Mouse (Mus musculus) midbrain, embryonic 14.5 days (tissue): ENCODE measurements around the gene Aig1. TPM values are rescaled to one million over a fixed set of nuclear protein-coding genes. Genes with fewer than 3 reads are reported as not detected.

Source experiments
- ATAC-seq: fragments of 200-750 bp; cut with Nextera tagmentation; 2 replicates; pipeline ENCODE4 v1.8.0; 2017; ENCODE audit warnings: moderate number of reproducible peaks, moderate library complexity; ENCODE audit not compliant: low FRiP score, low TSS enrichment
- DNase-seq: peaks from one replicate; pipeline ENCODE4 v3.0.0-alpha.2; 2015
- H3K27ac ChIP-seq: fragments of 300-500 bp; sonication (generic); replicated peaks from 2 replicates; pipeline ENCODE4 v1.5.1; 2014; ENCODE audit warnings: mild to moderate bottlenecking, low read depth, low read length, moderate library complexity
- H3K27me3 ChIP-seq: fragments of 300-500 bp; sonication (generic); 2 replicates; pipeline ENCODE4 v1.6.1; 2014; ENCODE audit warnings: low read length, control low read depth, mixed read lengths; ENCODE audit not compliant: control insufficient read depth, insufficient read depth
- H3K36me3 ChIP-seq: fragments of 300-500 bp; sonication (generic); 2 replicates; pipeline ENCODE4 v1.6.1; 2014; ENCODE audit warnings: low read length, control low read depth; ENCODE audit not compliant: control insufficient read depth, insufficient read depth
- H3K4me1 ChIP-seq: fragments of 300-500 bp; sonication (generic); 2 replicates; pipeline ENCODE4 v1.6.1; 2014; ENCODE audit warnings: mild to moderate bottlenecking, antibody characterized with exemption, low read length, control low read depth; ENCODE audit not compliant: control insufficient read depth, insufficient read depth
- H3K4me2 ChIP-seq: fragments of 300-500 bp; sonication (generic); 2 replicates; pipeline ENCODE4 v1.6.1; 2014; ENCODE audit warnings: mild to moderate bottlenecking, low read length, moderate library complexity
- H3K4me3 ChIP-seq: fragments of 300-500 bp; sonication (generic); replicated peaks from 2 replicates; pipeline ENCODE4 v1.5.1; 2014; ENCODE audit warnings: low read depth, low read length
- H3K9ac ChIP-seq: fragments of 300-500 bp; sonication (generic); replicated peaks from 2 replicates; pipeline ENCODE4 v1.6.1; 2014; ENCODE audit warnings: mild to moderate bottlenecking, low read length, moderate library complexity
- H3K9me3 ChIP-seq: fragments of 300-500 bp; sonication (generic); 2 replicates; pipeline ENCODE4 v1.6.1; 2016; ENCODE audit warnings: low read length, control low read depth, mixed read lengths; ENCODE audit not compliant: control insufficient read depth
- WGBS: fragments of 180-500 bp; shearing (Covaris S2); extraction: QIAGEN DNeasy Blood & Tissue Kit; methylation state at CpG from one replicate; pipeline ENCODE4 v1.1.7; 2014; 5-methylcytosine and 5-hydroxymethylcytosine counted together
- polyA plus RNA-seq: library from polyadenylated mRNA; unstranded; fragments of >200 nt; fragmentation: Nextera tagmentation; extraction: Ambion mirVana; gene quantifications from 2 replicates; pipeline ENCODE4 v1.2.1, GENCODE M21; 2014

The Aig1 gene
- polyA plus RNA-seq, 1 experiment from 2014 or later = 76.0 TPM

- no peaks in the 10 kb centered on the region for H3K36me3 ChIP-seq
- no peak overlapping the region for H3K4me2 ChIP-seq
- H3K4me1 ChIP-seq = no peaks in the 10 kb centered on the region
- DNase-seq (no peak), ATAC-seq (no peak)
- no peaks in the 10 kb centered on the region for H3K9me3 ChIP-seq
- H3K9ac ChIP-seq = no peak overlapping the region
- 87% methylated on average over 3 of the region's 3 CpGs for WGBS
- no peaks in the 10 kb centered on the region for H3K27me3 ChIP-seq
- H3K4me3 ChIP-seq = no peak overlapping the region
- no peak overlapping the region for H3K27ac ChIP-seq
Measured at GRCm38 (mm10) chr10:13776014-13776413, 92.8 kb downstream of the Aig1 start.

GRCm38 (mm10) chr10:13775411-13775810 is 93.4 kb downstream of the Aig1 start:
- H3K9ac ChIP-seq = no peak overlapping the region
- ATAC-seq (no peak), DNase-seq (no peak)
- no peaks in the 10 kb centered on the region for H3K9me3 ChIP-seq
- H3K36me3 ChIP-seq = no peaks in the 10 kb centered on the region
- no peak overlapping the region for H3K4me3 ChIP-seq
- no peaks in the 10 kb centered on the region for H3K4me1 ChIP-seq
- no peaks in the 10 kb centered on the region for H3K27me3 ChIP-seq
- no peak overlapping the region for H3K4me2 ChIP-seq
- H3K27ac ChIP-seq = no peak overlapping the region
- WGBS = 95% methylated on average over 2 of the region's 2 CpGs

GRCm38 (mm10) chr10:13774910-13775309 is 93.9 kb downstream of the Aig1 start:
- no peak overlapping the region for H3K27ac ChIP-seq
- H3K27me3 ChIP-seq = no peaks in the 10 kb centered on the region
- WGBS = 93% methylated on average over 3 of the region's 3 CpGs
- H3K4me1 ChIP-seq = no peaks in the 10 kb centered on the region
- H3K9me3 ChIP-seq = no peaks in the 10 kb centered on the region
- no peaks in the 10 kb centered on the region for H3K36me3 ChIP-seq
- no peak overlapping the region for H3K9ac ChIP-seq
- no peak for ATAC-seq
- H3K4me3 ChIP-seq = no peak overlapping the region
- H3K4me2 ChIP-seq = no peak overlapping the region
- DNase-seq = no peak

- no peaks in the 10 kb centered on the region for H3K9me3 ChIP-seq
- no peak overlapping the region for H3K9ac ChIP-seq
- H3K4me1 ChIP-seq = no peaks in the 10 kb centered on the region
- no peak overlapping the region for H3K27ac ChIP-seq
- ATAC-seq (no peak), DNase-seq (no peak)
- no peak overlapping the region for H3K4me2 ChIP-seq
- 94% methylated on average over 1 of the region's 1 CpGs for whole genome bisulfite sequencing
- no peak overlapping the region for H3K4me3 ChIP-seq
- no peaks in the 10 kb centered on the region for H3K36me3 ChIP-seq
- H3K27me3 ChIP-seq = no peaks in the 10 kb centered on the region
Measured at GRCm38 (mm10) chr10:13770720-13771119, 98.1 kb downstream of the Aig1 start.

- DNase-seq (no peak), ATAC-seq (no peak)
- no peak overlapping the region for H3K9ac ChIP-seq
- no peaks in the 10 kb centered on the region for H3K36me3 ChIP-seq
- no peak overlapping the region for H3K4me2 ChIP-seq
- H3K27ac ChIP-seq = no peak overlapping the region
- H3K27me3 ChIP-seq = no peaks in the 10 kb centered on the region
- WGBS = 86% methylated on average over 2 of the region's 2 CpGs
- no peak overlapping the region for H3K4me3 ChIP-seq
- no peaks in the 10 kb centered on the region for H3K9me3 ChIP-seq
- no peaks in the 10 kb centered on the region for H3K4me1 ChIP-seq
Measured at GRCm38 (mm10) chr10:13769789-13770188, 99.0 kb downstream of the Aig1 start.

- no peak overlapping the region for H3K4me3 ChIP-seq
- no peaks in the 10 kb centered on the region for H3K36me3 ChIP-seq
- no peak overlapping the region for H3K27ac ChIP-seq
- no peaks in the 10 kb centered on the region for H3K9me3 ChIP-seq
- H3K9ac ChIP-seq = no peak overlapping the region
- H3K27me3 ChIP-seq = no peaks in the 10 kb centered on the region
- H3K4me2 ChIP-seq = no peak overlapping the region
- ATAC-seq = no peak
- no peak for DNase-seq
- no peaks in the 10 kb centered on the region for H3K4me1 ChIP-seq
Measured at GRCm38 (mm10) chr10:13768866-13769265, 99.9 kb downstream of the Aig1 start.

GRCm38 (mm10) chr10:13767076-13767475 is 101.7 kb downstream of the Aig1 start:
- no peak overlapping the region for H3K4me3 ChIP-seq
- H3K9ac ChIP-seq = no peak overlapping the region
- ATAC-seq (no peak), DNase-seq (no peak)
- H3K4me1 ChIP-seq = no peaks in the 10 kb centered on the region
- no peak overlapping the region for H3K4me2 ChIP-seq
- H3K27me3 ChIP-seq = no peaks in the 10 kb centered on the region
- H3K9me3 ChIP-seq = no peaks in the 10 kb centered on the region
- H3K27ac ChIP-seq = no peak overlapping the region
- H3K36me3 ChIP-seq = no peaks in the 10 kb centered on the region
- WGBS = 66% methylated on average over 6 of the region's 6 CpGs

- Histone ChIP-seq H3K27ac (no peak overlapping the region), H3K4me1 (no peaks in the 10 kb centered on the region), H3K4me3 (no peak overlapping the region), H3K27me3 (no peaks in the 10 kb centered on the region), H3K9me3 (no peaks in the 10 kb centered on the region), H3K4me2 (no peak overlapping the region), H3K9ac (no peak overlapping the region), H3K36me3 (no peaks in the 10 kb centered on the region)
- WGBS = 88% methylated on average over 2 of the region's 2 CpGs
- ATAC-seq (no peak), DNase-seq (no peak)
Measured at GRCm38 (mm10) chr10:13763151-13763550, 105.6 kb downstream of the Aig1 start.

- H3K27me3 ChIP-seq = no peaks in the 10 kb centered on the region
- no peak for DNase-seq
- H3K36me3 ChIP-seq = no peaks in the 10 kb centered on the region
- H3K27ac ChIP-seq = no peak overlapping the region
- H3K9ac ChIP-seq = no peak overlapping the region
- no peak overlapping the region for H3K4me3 ChIP-seq
- ATAC-seq = no peak
- H3K9me3 ChIP-seq = no peaks in the 10 kb centered on the region
- no peaks in the 10 kb centered on the region for H3K4me1 ChIP-seq
- no peak overlapping the region for H3K4me2 ChIP-seq
- WGBS = 93% methylated on average over 1 of the region's 1 CpGs
Measured at GRCm38 (mm10) chr10:13754712-13755111, 114.1 kb downstream of the Aig1 start.
